Mouse (Mus musculus) CH12.LX (cell line): Measurements from ENCODE around the gene Zdhhc1. TPM values are rescaled to one million over a fixed set of nuclear protein-coding genes. Genes with fewer than 3 reads are reported as not detected.

ENCODE experiments used
- DNase-seq: peaks from one replicate; pipeline ENCODE4 v3.0.0-alpha.2; 2013; ENCODE audit errors: extremely low read depth
- H3K27ac ChIP-seq: 2 replicates; pipeline ENCODE4 v1.5.1; 2012; ENCODE audit warnings: low read depth, mild to moderate bottlenecking, control low read depth, moderate library complexity; ENCODE audit not compliant: insufficient read depth
- H3K27me3 ChIP-seq: replicated peaks from 2 replicates; pipeline ENCODE3; 2012; ENCODE audit warnings: inconsistent platforms
- H3K36me3 ChIP-seq, 2 experiments: replicated peaks in 1 of 2; 2 replicates each; pipeline versions ENCODE3 to v1.6.1; 2012; ENCODE audit warnings: inconsistent platforms in 1 of 2, low read length in 1 of 2, mild to moderate bottlenecking in 1 of 2, mixed read lengths in 1 of 2, moderate library complexity in 1 of 2; ENCODE audit not compliant: control insufficient read depth in 1 of 2, insufficient read depth in 1 of 2
- H3K4me1 ChIP-seq, 2 experiments: 2 replicates each; pipeline ENCODE4 v1.6.1; 2012; ENCODE audit warnings: inconsistent platforms in 1 of 2, moderate library complexity in 1 of 2; ENCODE audit not compliant: insufficient read depth in 2 of 2, control insufficient read depth in 1 of 2
- H3K4me2 ChIP-seq: 2 replicates; pipeline ENCODE4 v1.6.1; 2012; ENCODE audit warnings: low read depth, mild to moderate bottlenecking, control low read depth; ENCODE audit not compliant: poor library complexity, insufficient read depth, severe bottlenecking
- H3K4me3 ChIP-seq, 3 experiments: fragments of 150-350 bp in 1 of 3; sonication (generic) in 1 of 3; replicated peaks in 1 of 3; 2 replicates each; pipeline versions ENCODE3 to v1.5.1; 2011 to 2012; ENCODE audit warnings: low read depth in 2 of 3, low read length in 2 of 3, mild to moderate bottlenecking in 2 of 3, moderate library complexity in 2 of 3, control low read depth in 1 of 3, improper control_type of control experiment in 1 of 3, inconsistent platforms in 1 of 3, mixed read lengths in 1 of 3; ENCODE audit not compliant: poor library complexity in 1 of 3
- H3K79me2 ChIP-seq: replicated peaks from 2 replicates; pipeline ENCODE4 v1.6.1; 2012; ENCODE audit warnings: mild to moderate bottlenecking, moderate library complexity; ENCODE audit not compliant: control insufficient read depth, poor library complexity, insufficient read depth, severe bottlenecking; ENCODE audit errors: extremely low read depth
- H3K9ac ChIP-seq: 2 replicates; pipeline ENCODE4 v1.6.1; 2012; ENCODE audit warnings: low read depth, mild to moderate bottlenecking, control low read depth, moderate library complexity; ENCODE audit not compliant: insufficient read depth
- H3K9me3 ChIP-seq: replicated peaks from 2 replicates; pipeline ENCODE3; 2012; ENCODE audit warnings: low read length, inconsistent platforms, mixed read lengths
- BHLHE40 ChIP-seq: IDR thresholded peaks from 2 replicates; pipeline ENCODE4 v1.6.1; 2011; ENCODE audit warnings: mild to moderate bottlenecking, low read depth, low read length, improper control_type of control experiment
- CHD1 ChIP-seq: IDR thresholded peaks from 2 replicates; pipeline ENCODE4 v1.6.1; 2012; ENCODE audit warnings: low read depth, low read length, improper control_type of control experiment, inconsistent platforms
- CTCF ChIP-seq, 2 experiments: IDR thresholded peaks in 1 of 2; conservative IDR thresholded peaks in 1 of 2; 2 replicates each; pipeline ENCODE4 v1.5.1; 2011 to 2012; ENCODE audit warnings: low read depth in 2 of 2, low read length in 2 of 2, improper control_type of control experiment in 1 of 2, inconsistent platforms in 1 of 2, mild to moderate bottlenecking in 1 of 2, moderate library complexity in 1 of 2
- E2F4 ChIP-seq: IDR thresholded peaks from 2 replicates; pipeline ENCODE4 v1.6.1; 2011; ENCODE audit warnings: low read depth, low read length, improper control_type of control experiment; ENCODE audit not compliant: insufficient replicate concordance
- EP300 ChIP-seq: IDR thresholded peaks from 2 replicates; pipeline ENCODE4 v1.6.1; 2011; ENCODE audit warnings: low read length, improper control_type of control experiment
- IRF4 ChIP-seq: IDR thresholded peaks from 2 replicates; pipeline ENCODE4 v1.6.1; 2014; ENCODE audit warnings: low read depth, mild to moderate bottlenecking, inconsistent platforms, low read length, improper control_type of control experiment
- JUN ChIP-seq: IDR thresholded peaks from 2 replicates; pipeline ENCODE4 v1.6.1; 2011; ENCODE audit warnings: low read depth, mild to moderate bottlenecking, low read length, improper control_type of control experiment, moderate library complexity; ENCODE audit not compliant: insufficient read depth
- JUND ChIP-seq: conservative IDR thresholded peaks from 2 replicates; pipeline ENCODE4 v1.6.1; 2011; ENCODE audit warnings: low read depth, low read length, improper control_type of control experiment
- POLR2AphosphoS2 ChIP-seq: IDR thresholded peaks from 2 replicates; pipeline ENCODE4 v1.6.1; 2011; ENCODE audit warnings: low read depth, low read length, improper control_type of control experiment
- RAD21 ChIP-seq: IDR thresholded peaks from 2 replicates; pipeline ENCODE4 v1.6.1; 2011; ENCODE audit warnings: low read depth, mild to moderate bottlenecking, low read length, improper control_type of control experiment, moderate library complexity
- SMC3 ChIP-seq: IDR thresholded peaks from 2 replicates; pipeline ENCODE4 v1.6.1; 2011; ENCODE audit warnings: low read depth, low read length, improper control_type of control experiment
- ZKSCAN1 ChIP-seq: IDR thresholded peaks from 2 replicates; pipeline ENCODE4 v1.6.1; 2012; ENCODE audit warnings: low read depth, inconsistent platforms, low read length, improper control_type of control experiment, borderline replicate concordance
- ZNF384 ChIP-seq: IDR thresholded peaks from 2 replicates; pipeline ENCODE4 v1.6.1; 2012; ENCODE audit warnings: low read depth, low read length, improper control_type of control experiment, inconsistent platforms
- dilution Hi-C: fragments of 300-500 bp; cut with MboI; formaldehyde crosslinking; loops from 2 replicates; pipeline ENCODE4 v1.14.3; 2020; ENCODE audit warnings: low sequenced_read_pairs; ENCODE audit not compliant: extremely low pct_unique_long_range_greater_than_20kb, extremely low pct_ligation_motif_present
- in situ Hi-C: fragments of 300-500 bp; cut with MboI; formaldehyde crosslinking; loops from 3 replicates; pipeline ENCODE4 v1.14.3; 2019; ENCODE audit warnings: low sequenced_read_pairs, low pct_ligation_motif_present, low pct_unique_long_range_greater_than_20kb, mixed read lengths
- polyA plus RNA-seq: library from polyadenylated mRNA; unstranded; fragments of >175 nt; gene quantifications from 2 replicates; pipeline ENCODE4 v1.2.1, GENCODE M21; 2012; ENCODE audit warnings: low read depth; ENCODE audit not compliant: insufficient read length
- total RNA-seq, 2 experiments: library from RNA; depleted of rRNA; stranded (reverse); fragments of 300-350 nt in 1 of 2; fragments of >200 nt in 1 of 2; gene quantifications; 2 replicates each; pipeline ENCODE4 v1.2.3; 2012 to 2014

Gene Zdhhc1
- total and polyA plus RNA-seq, 3 experiments = 1.6 to 3.6 (median 2.6) TPM

- Histone ChIP-seq H3K9ac (no peak overlapping the region), H3K79me2 (no peaks in the 10 kb centered on the region), H3K36me3 (peaks cover 0 to 24% of the 10 kb centered on the region in 2 experiments), H3K9me3 (no peaks in the 10 kb centered on the region), H3K4me1 (no peaks in the 10 kb centered on the region), H3K27me3 (no peaks in the 10 kb centered on the region), H3K4me3 (no peak overlapping the region), H3K4me2 (no peak overlapping the region), H3K27ac (no peak overlapping the region)
- dilution Hi-C loops (no loop called here), in situ Hi-C loops (loop anchor here (10.0 kb wide), 1 partner anchor 113 kb away; no protein-coding TSS in a partner anchor)
- TF ChIP-seq ZNF384 (no peak), CHD1 (no peak)
- DNase-seq = no peak
Measured at GRCm38 (mm10) chr8:105477792-105478191, 18.9 kb downstream of the Zdhhc1 start.

GRCm38 (mm10) chr8:105476628-105477413 is 19.9 kb downstream of the Zdhhc1 start:
- Histone ChIP-seq H3K4me3 (no peak overlapping the region), H3K4me2 (no peak overlapping the region), H3K27me3 (no peaks in the 10 kb centered on the region), H3K36me3 (peaks cover 0 to 27% of the 10 kb centered on the region in 2 experiments), H3K9ac (no peak overlapping the region), H3K9me3 (no peaks in the 10 kb centered on the region)
- dilution Hi-C loops = no loop called here
- no peak for TF ChIP-seq BHLHE40
- no peak for TF ChIP-seq IRF4
- TF ChIP-seq SMC3 = peak; percentile 94
- no peak for TF ChIP-seq ZKSCAN1
- TF ChIP-seq JUND = no peak
- no peak for TF ChIP-seq POLR2AphosphoS2
- TF ChIP-seq EP300 = no peak
- TF ChIP-seq E2F4 = no peak
- 0 out of 2 replicates have a peak, but pooled peaks have one; percentile 36 for TF ChIP-seq ZNF384
- no peak for TF ChIP-seq JUN
- peak; percentile 29 to 94; a peak in 3 of 4 replicates for TF ChIP-seq CTCF (conservative IDR thresholded peaks at IDR 0.05 in 1 of 2, IDR thresholded peaks at IDR 0.05 in 1 of 2; ENCODE audit: low read depth in 2 of 2, low read length in 2 of 2)
- TF ChIP-seq RAD21 = peak; percentile 76
- TF ChIP-seq, all 38 proteins: peak for 4
- in situ Hi-C loops = loop anchor here (10.0 kb wide), 1 partner anchor 112 kb away; no protein-coding TSS in a partner anchor
- DNase-seq = peak; percentile 38
- H3K27ac ChIP-seq = no peak overlapping the region
- H3K79me2 ChIP-seq = no peaks in the 10 kb centered on the region
- H3K4me1 ChIP-seq = no peaks in the 10 kb centered on the region
